Mouse (Mus musculus) kidney, postnatal 36 days (tissue): ENCODE results near the gene Fignl2.
A peak's percentile ranks its signal among the peaks of the same experiment; 100 is the strongest.
"Not testable (repeated sequence)": the region's sequence is repeated elsewhere in the genome, so short reads cannot be mapped to it uniquely, and the experiment has no call there.

ENCODE experiments used
- DNase-seq, 2 experiments: peaks; one replicate each; pipeline ENCODE4 v3.0.0; 2021 to 2022; ENCODE audit warnings: mixed read lengths in 2 of 2

Fignl2 gene

GRCm38 (mm10) chr15:101077813-101078730, at the start of gene Fignl2:
Gene Fignl2 (minus strand): TSS chr15:101078567.
- peak in 1 of 2 experiments; percentile 79 for DNase-seq

GRCm38 (mm10) chr15:101126876-101127544, 48.6 kb upstream of the Fignl2 start:
- no peak for DNase-seq

GRCm38 (mm10) chr15:101125561-101125960, 47.2 kb upstream of the Fignl2 start:
- DNase-seq, result no peak

- DNase-seq, result peak; percentile 55 to 66
These were observed 44.8 kb upstream of the Fignl2 start for GRCm38 (mm10) chr15:101123202-101123601.

GRCm38 (mm10) chr15:101122290-101122589, 43.9 kb upstream of the Fignl2 start:
- peak; percentile 58 to 60 for DNase-seq

GRCm38 (mm10) chr15:101121411-101122289, 43.3 kb upstream of the Fignl2 start:
- no peak for DNase-seq

- DNase-seq, result peak in 1 of 2 experiments; percentile 49
These were observed 40.2 kb upstream of the Fignl2 start for GRCm38 (mm10) chr15:101118399-101119125.

GRCm38 (mm10) chr15:101115511-101116110, 37.2 kb upstream of the Fignl2 start, which contains the start of gene Ankrd33:
Gene Ankrd33 (plus strand): TSS chr15:101115755.
- DNase-seq, result no peak

- DNase-seq, result not testable (repeated sequence)
These were observed 35.4 kb upstream of the Fignl2 start for GRCm38 (mm10) chr15:101113778-101114177.

- peak; percentile 76 to 81 for DNase-seq
These were observed 34.8 kb upstream of the Fignl2 start for GRCm38 (mm10) chr15:101113176-101113575.

- no peak for DNase-seq
These were observed 29.7 kb upstream of the Fignl2 start for GRCm38 (mm10) chr15:101107906-101108671.

GRCm38 (mm10) chr15:101106011-101106410, 27.6 kb upstream of the Fignl2 start:
- DNase-seq, result no peak

- peak; percentile 81 to 93 for DNase-seq
These were observed 27.2 kb upstream of the Fignl2 start for GRCm38 (mm10) chr15:101105496-101105994.

- no peak for DNase-seq
These were observed 25.4 kb upstream of the Fignl2 start for GRCm38 (mm10) chr15:101103605-101104304.

- DNase-seq, result no peak
These were observed 22.6 kb upstream of the Fignl2 start for GRCm38 (mm10) chr15:101100996-101101395.

- DNase-seq, result peak in 1 of 2 experiments; percentile 49
These were observed 19.8 kb upstream of the Fignl2 start for GRCm38 (mm10) chr15:101097985-101098651.

- no peak for DNase-seq
These were observed 17.0 kb upstream of the Fignl2 start for GRCm38 (mm10) chr15:101095392-101095791.

- DNase-seq, result no peak
These were observed 16.6 kb upstream of the Fignl2 start for GRCm38 (mm10) chr15:101094979-101095378.

GRCm38 (mm10) chr15:101093988-101094387, 15.6 kb upstream of the Fignl2 start:
- DNase-seq, result no peak
